Mouse (Mus musculus) CD4-positive, CD25-positive, alpha-beta regulatory T cell, adult 4 months (primary cell): Measurements from ENCODE around the gene Asxl1. TPM values are rescaled to one million over a fixed set of nuclear protein-coding genes. Genes with fewer than 3 reads are reported as not detected.

ENCODE experiments used
- ATAC-seq: one replicate; pipeline ENCODE4 v1.8.0; 2017
- polyA plus RNA-seq, 2 experiments: library from polyadenylated mRNA; unstranded; fragments of 100-300 nt; shearing (Covaris generic); gene quantifications; one replicate each; pipeline ENCODE4 v1.2.1; 2017

Gene Asxl1
- polyA plus RNA-seq, 2 experiments from 2014 or later, result 12.3 to 20.9 TPM

GRCm38 (mm10) chr2:153417841-153418240 lies 72.2 kb downstream of the Asxl1 start:
- ATAC-seq, result no peak

GRCm38 (mm10) chr2:153418381-153418780 lies 72.8 kb downstream of the Asxl1 start:
- no peak for ATAC-seq

- ATAC-seq, result no peak
Observed at GRCm38 (mm10) chr2:153421233-153421632, 75.6 kb downstream of the Asxl1 start.

GRCm38 (mm10) chr2:153422051-153422450 lies 76.4 kb downstream of the Asxl1 start:
- ATAC-seq, result no peak

GRCm38 (mm10) chr2:153423113-153423512 lies 77.5 kb downstream of the Asxl1 start:
- ATAC-seq, result no peak

- no peak for ATAC-seq
Observed at GRCm38 (mm10) chr2:153424557-153424956, 78.9 kb downstream of the Asxl1 start.

GRCm38 (mm10) chr2:153425124-153425844 lies 79.7 kb downstream of the Asxl1 start:
- no peak for ATAC-seq

- ATAC-seq, result no peak
Observed at GRCm38 (mm10) chr2:153425998-153426670, 80.5 kb downstream of the Asxl1 start.

GRCm38 (mm10) chr2:153426931-153427330 lies 81.3 kb downstream of the Asxl1 start:
- no peak for ATAC-seq

GRCm38 (mm10) chr2:153428485-153428884 lies 82.9 kb downstream of the Asxl1 start:
- ATAC-seq, result no peak

- no peak for ATAC-seq
Observed at GRCm38 (mm10) chr2:153430571-153430970, 84.9 kb downstream of the Asxl1 start.

- no peak for ATAC-seq
Observed at GRCm38 (mm10) chr2:153432492-153432891, 86.9 kb downstream of the Asxl1 start.

GRCm38 (mm10) chr2:153433859-153434258 lies 88.2 kb downstream of the Asxl1 start:
- no peak for ATAC-seq

GRCm38 (mm10) chr2:153434880-153435831 lies 89.5 kb downstream of the Asxl1 start:
- no peak for ATAC-seq

GRCm38 (mm10) chr2:153436641-153437305 lies 91.1 kb downstream of the Asxl1 start:
- ATAC-seq, result no peak

- ATAC-seq, result no peak
Observed at GRCm38 (mm10) chr2:153437306-153437659, 91.7 kb downstream of the Asxl1 start.

GRCm38 (mm10) chr2:153440755-153441154 lies 95.1 kb downstream of the Asxl1 start:
- ATAC-seq, result no peak

GRCm38 (mm10) chr2:153441228-153441627 lies 95.6 kb downstream of the Asxl1 start:
- no peak for ATAC-seq

GRCm38 (mm10) chr2:153442720-153443119 lies 97.1 kb downstream of the Asxl1 start:
- no peak for ATAC-seq

GRCm38 (mm10) chr2:153443434-153444240 lies 98.0 kb downstream of the Asxl1 start:
- peak; percentile 40 for ATAC-seq

GRCm38 (mm10) chr2:153444254-153445136 lies 98.9 kb downstream of the Asxl1 start:
- ATAC-seq, result peak; percentile 64
